15 mouse cellular contexts compared by ENCODE assay signal in genomic region chr16:94596633-94597032, GRCm38 (mm10).
"Had no signal": no experiment of that assay in that cellular context is flagged by ENCODE, and none has a peak within 500 bp of the region (broad histone marks: within the 10 kb centered on the region; RNA-seq: fewer than 3 reads in every experiment).

No protein-coding gene starts in this region.

- ATAC-seq: liver, postnatal 0 days; lung, postnatal 0 days; midbrain, embryonic 16.5 days had no signal

- DNase-seq: liver, postnatal 0 days; lung, adult 2 months; midbrain, embryonic 14.5 days; right cerebral cortex, postnatal 14 days; thymus, adult 2 months; thymus, postnatal 25 days; thymus, postnatal 4 days had no signal

- H3K4me3 ChIP-seq: lung, embryonic 15.5 days; midbrain, embryonic 12.5 days; myocyte; neural tube, embryonic 12.5 days; stomach, embryonic 15.5 days had no signal

- H3K27ac ChIP-seq: lung, embryonic 15.5 days; macrophage; midbrain, embryonic 12.5 days; neural tube, embryonic 12.5 days; stomach, embryonic 15.5 days had no signal
